Mouse (Mus musculus): Measurements from ENCODE around the gene Cfap97d1.

The Cfap97d1 gene

DNA sequence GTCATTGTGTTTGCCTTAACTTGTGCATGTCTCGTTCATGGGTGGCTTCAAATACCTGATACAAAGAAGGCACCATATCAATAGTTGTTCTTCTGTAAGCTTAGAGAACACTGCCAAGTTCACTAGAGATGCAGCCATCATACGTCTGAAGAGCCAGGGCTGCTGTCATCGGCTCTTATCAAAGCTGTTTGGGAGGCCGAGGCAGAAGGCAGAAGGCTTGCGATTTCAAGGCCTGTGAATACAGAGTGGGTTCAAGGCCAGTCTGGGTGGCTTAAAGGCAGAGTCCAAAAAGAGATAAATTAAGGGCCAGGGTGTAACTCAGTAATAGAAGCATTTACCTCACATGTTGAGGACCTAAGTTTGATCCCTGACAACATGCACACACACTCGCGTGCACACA lies 52.3 kb downstream of the Cfap97d1 start:
- no peak for DNase-seq (ENCODE audit: low spot score)

DNA sequence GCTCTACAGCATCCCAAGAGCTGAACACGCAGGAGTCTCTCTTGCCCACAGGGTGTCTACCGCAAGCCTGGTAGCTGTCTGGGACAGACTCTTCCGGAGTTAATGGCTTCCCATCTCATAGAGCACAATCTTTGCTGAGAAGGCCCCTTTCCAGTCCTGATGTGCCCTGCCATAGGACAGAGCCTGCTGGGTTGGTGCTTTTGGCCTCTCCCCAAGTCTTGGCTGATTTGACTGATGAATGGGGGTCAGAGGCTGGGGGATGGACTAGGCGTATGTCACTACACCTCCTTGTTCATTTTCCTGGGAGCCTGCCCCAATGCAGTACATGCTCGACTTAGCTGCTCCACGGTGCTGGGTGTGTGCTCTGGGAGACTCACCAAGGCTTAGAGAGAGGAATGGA lies 53.7 kb downstream of the Cfap97d1 start:
- DNase-seq (ENCODE audit: low spot score), result no peak

GRCm38 (mm10) chr11:102039487-102040137 lies 55.5 kb downstream of the Cfap97d1 start:
- no peak for DNase-seq (ENCODE audit: low spot score)

GRCm38 (mm10) chr11:102040138-102040524 lies 56.1 kb downstream of the Cfap97d1 start:
- peak; percentile 59 for DNase-seq (ENCODE audit: low spot score)

DNA sequence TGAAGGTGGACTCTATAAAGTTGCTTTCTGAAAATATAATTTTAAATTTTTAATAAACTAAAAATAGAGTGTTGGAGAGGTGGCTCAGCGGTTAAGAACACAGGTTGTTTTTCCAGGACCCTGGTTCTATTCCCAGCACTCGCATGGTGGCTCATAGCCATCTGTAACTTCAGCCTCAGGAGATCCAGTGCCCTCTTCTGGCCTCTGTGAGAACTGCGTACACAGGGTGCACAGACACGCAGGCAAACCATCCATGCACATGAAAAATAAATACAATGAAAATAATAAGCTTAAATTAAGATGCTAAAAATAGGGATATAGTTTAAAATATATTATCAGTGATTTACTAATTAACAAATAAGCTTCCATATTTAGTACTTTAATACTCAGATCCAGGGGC lies 56.6 kb downstream of the Cfap97d1 start:
- no peak for DNase-seq (ENCODE audit: low spot score)

DNA sequence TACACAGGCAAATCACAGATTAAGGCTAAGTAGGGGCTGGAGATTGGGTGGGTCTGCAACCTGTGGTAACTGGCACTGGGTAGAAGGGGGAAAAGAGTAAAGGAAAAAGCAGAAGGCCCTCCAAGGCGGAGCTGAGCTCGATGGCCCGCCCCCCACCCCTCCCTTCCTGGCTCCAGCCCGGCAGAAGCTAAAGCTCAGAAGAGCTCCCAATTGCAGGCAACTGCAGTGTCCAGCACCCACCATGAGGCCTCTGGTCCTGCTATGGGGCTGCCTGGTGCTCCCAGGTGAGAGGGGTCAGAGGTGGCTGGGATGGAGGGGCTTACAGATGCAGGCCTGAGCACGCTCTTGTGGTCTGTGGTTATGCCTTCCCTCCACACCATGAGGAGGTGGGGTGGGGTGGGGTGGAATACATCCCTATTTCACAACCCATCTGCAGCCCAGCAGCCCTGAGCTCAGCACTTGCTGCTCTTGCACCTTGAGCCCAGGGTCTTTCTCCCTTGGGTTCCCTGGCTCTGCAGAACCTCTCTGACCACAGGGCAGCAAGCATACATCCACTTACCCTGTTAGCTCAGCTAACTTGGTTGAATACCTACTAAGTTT lies 57.4 kb downstream of the Cfap97d1 start, which contains the start of gene Cd300lg:
Cd300lg (plus strand) TSS at position 160 of the 600 bp plus-strand sequence.
- DNase-seq (ENCODE audit: low spot score), result no peak
